In the genomic region with DNA sequence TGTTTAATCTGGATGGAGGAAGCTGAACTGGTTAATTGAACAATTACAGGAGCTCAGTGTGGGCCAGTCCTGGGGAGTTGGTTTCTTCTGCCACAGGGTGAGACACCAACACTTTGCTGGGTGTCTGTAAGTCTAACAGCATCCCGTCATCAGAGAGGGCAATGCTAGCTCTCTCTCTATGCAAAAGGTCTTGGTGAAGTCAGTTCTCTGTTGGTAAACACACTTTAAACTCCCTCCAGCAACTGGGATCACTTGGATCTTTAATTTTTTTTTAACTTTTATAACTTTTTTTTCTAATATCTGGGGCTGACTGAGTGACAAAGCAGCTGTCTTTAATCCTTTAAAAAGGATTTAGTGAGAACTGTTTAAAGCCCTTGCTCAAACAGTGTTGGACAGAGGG, we compare ENCODE assay signal across 22 mouse cellular contexts. TPM values are rescaled to one million over a fixed set of nuclear protein-coding genes. Genes with fewer than 3 reads are reported as not detected.
"Had no signal": no experiment of that assay in that cellular context is flagged by ENCODE, and none has a peak within 500 bp of the region (broad histone marks: within the 10 kb centered on the region; RNA-seq: fewer than 3 reads in every experiment).

No protein-coding gene starts in this region.

- H3K9me3 ChIP-seq: limb, embryonic 15.5 days; midbrain, embryonic 12.5 days; stomach, embryonic 15.5 days had no signal

- H3K4me1 ChIP-seq: megakaryocyte, embryonic 14.5 days; stomach, embryonic 15.5 days had no signal

- H3K27ac ChIP-seq: kidney, postnatal 0 days; layer of hippocampus, adult 2 months; limb, embryonic 15.5 days; liver, embryonic 14.5 days; midbrain, embryonic 12.5 days; stomach, embryonic 15.5 days had no signal

- H3K9ac ChIP-seq: limb, embryonic 15.5 days; liver, embryonic 14.5 days; liver, postnatal 0 days; lung, embryonic 14.5 days; midbrain, embryonic 12.5 days; stomach, embryonic 15.5 days had no signal

- ATAC-seq: liver, postnatal 0 days; lung, postnatal 0 days; midbrain, embryonic 16.5 days had no signal

- H3K27me3 ChIP-seq: limb, embryonic 15.5 days; midbrain, embryonic 12.5 days; stomach, embryonic 15.5 days had no signal

- H3K4me3 ChIP-seq: layer of hippocampus, adult 2 months; limb, embryonic 15.5 days; megakaryocyte, embryonic 14.5 days; midbrain, embryonic 12.5 days; stomach, embryonic 15.5 days had no signal

- DNase-seq: kidney, adult 2 months; kidney, postnatal 25 days; layer of hippocampus, adult 9-11 months; liver, postnatal 0 days; lung, embryonic 14.5 days; lung, postnatal 36 days; right cerebral cortex, postnatal 25 days; spleen, adult 18-20 months; thymus, postnatal 25 days had no signal

- H3K36me3 ChIP-seq: limb, embryonic 15.5 days; midbrain, embryonic 12.5 days; stomach, embryonic 15.5 days had no signal

- H3K4me2 ChIP-seq: limb, embryonic 15.5 days; liver, embryonic 11.5 days; lung, embryonic 14.5 days; midbrain, embryonic 12.5 days; stomach, embryonic 15.5 days had no signal

RNA-seq across cellular contexts. Expression of gene Tcf23, which starts 54.2 kb away (rescaled TPM):
- polyA plus RNA-seq: limb, embryonic 11.5 days; midbrain, embryonic 12.5 days; midbrain, embryonic 16.5 days; neural tube, embryonic 11.5 days; neural tube, embryonic 14.5 days had no signal
